Mouse (Mus musculus): ENCODE data around the gene Notum.
"Not testable (repeated sequence)": the region's sequence is repeated elsewhere in the genome, so short reads cannot be mapped to it uniquely, and the experiment has no call there.

The Notum gene

GRCm38 (mm10) chr11:120661076-120661460, at the start of gene Notum:
Notum (minus strand) TSS chr11:120661175.
- DNase-seq: no peak

- DNase-seq: no peak
Observed at GRCm38 (mm10) chr11:120710672-120711071, 49.7 kb upstream of the Notum start.

- no peak for DNase-seq
Observed at GRCm38 (mm10) chr11:120709551-120709950, 48.6 kb upstream of the Notum start.

- no peak for DNase-seq
Observed at GRCm38 (mm10) chr11:120707969-120708368, 47.0 kb upstream of the Notum start.

- no peak for DNase-seq
Observed at GRCm38 (mm10) chr11:120707225-120707624, 46.2 kb upstream of the Notum start.

GRCm38 (mm10) chr11:120706120-120706519, 45.1 kb upstream of the Notum start:
- no peak for DNase-seq

GRCm38 (mm10) chr11:120704486-120705325, 43.7 kb upstream of the Notum start:
- peak; percentile 65 for DNase-seq

GRCm38 (mm10) chr11:120703696-120704454, 42.9 kb upstream of the Notum start:
- no peak for DNase-seq

- peak; percentile 54 for DNase-seq
Observed at GRCm38 (mm10) chr11:120697741-120698140, 36.8 kb upstream of the Notum start.

GRCm38 (mm10) chr11:120696568-120696967, 35.6 kb upstream of the Notum start:
- DNase-seq: no peak

- DNase-seq: no peak
Observed at GRCm38 (mm10) chr11:120695641-120696040, 34.7 kb upstream of the Notum start.

- peak; percentile 54 for DNase-seq
Observed at GRCm38 (mm10) chr11:120695184-120695583, 34.2 kb upstream of the Notum start.

- DNase-seq: no peak
Observed at GRCm38 (mm10) chr11:120693461-120693860, 32.5 kb upstream of the Notum start.

GRCm38 (mm10) chr11:120692471-120693011, 31.6 kb upstream of the Notum start:
- peak; percentile 36 for DNase-seq

- DNase-seq: no peak
Observed at GRCm38 (mm10) chr11:120689365-120689764, 28.4 kb upstream of the Notum start.

- DNase-seq: peak; percentile 56
Observed at GRCm38 (mm10) chr11:120686650-120687272, 25.8 kb upstream of the Notum start.

GRCm38 (mm10) chr11:120684660-120685059, 23.7 kb upstream of the Notum start:
- DNase-seq: peak; percentile 44

GRCm38 (mm10) chr11:120684086-120684485, 23.1 kb upstream of the Notum start:
- no peak for DNase-seq

- no peak for DNase-seq
Observed at GRCm38 (mm10) chr11:120683536-120683935, 22.6 kb upstream of the Notum start.

GRCm38 (mm10) chr11:120682683-120683082, 21.7 kb upstream of the Notum start:
- DNase-seq: no peak

- DNase-seq: peak; percentile 43
Observed at GRCm38 (mm10) chr11:120679909-120680308, 18.9 kb upstream of the Notum start.

GRCm38 (mm10) chr11:120676951-120677350, 16.0 kb upstream of the Notum start:
- DNase-seq: no peak

- DNase-seq: not testable (repeated sequence)
Observed at GRCm38 (mm10) chr11:120675875-120676274, 14.9 kb upstream of the Notum start.
